Mouse (Mus musculus) hindbrain, embryonic 11.5 days (tissue): Measurements from ENCODE around the gene Rasal2. TPM values are rescaled to one million over a fixed set of nuclear protein-coding genes. Genes with fewer than 3 reads are reported as not detected.

Source experiments
- ATAC-seq: fragments of 200-750 bp; cut with Nextera tagmentation; 2 replicates; pipeline ENCODE4 v1.8.0; 2017; ENCODE audit warnings: mild to moderate bottlenecking, moderate TSS enrichment, moderate library complexity; ENCODE audit not compliant: low FRiP score
- DNase-seq: peaks from one replicate; pipeline ENCODE4 v3.0.0-alpha.2; 2015; ENCODE audit warnings: low spot score
- H3K27ac ChIP-seq: fragments of 300-500 bp; sonication (generic); 2 replicates; pipeline ENCODE4 v1.5.1; 2014; ENCODE audit warnings: mild to moderate bottlenecking, low read depth, low read length
- H3K27me3 ChIP-seq: fragments of 300-500 bp; sonication (generic); 2 replicates; pipeline ENCODE4 v1.6.1; 2014; ENCODE audit warnings: mild to moderate bottlenecking, low read length, moderate library complexity, mixed read lengths; ENCODE audit not compliant: control insufficient read depth, insufficient read depth
- H3K36me3 ChIP-seq: fragments of 300-500 bp; sonication (generic); 2 replicates; pipeline ENCODE4 v1.6.1; 2014; ENCODE audit warnings: mild to moderate bottlenecking, low read length, moderate library complexity, mixed read lengths; ENCODE audit not compliant: control insufficient read depth, insufficient read depth
- H3K4me1 ChIP-seq: fragments of 300-500 bp; sonication (generic); replicated peaks from 2 replicates; pipeline ENCODE4 v1.6.1; 2014; ENCODE audit warnings: low read length, mixed read lengths; ENCODE audit not compliant: control insufficient read depth, insufficient read depth
- H3K4me2 ChIP-seq: fragments of 300-500 bp; sonication (generic); replicated peaks from 2 replicates; pipeline ENCODE4 v1.6.1; 2014; ENCODE audit warnings: mild to moderate bottlenecking, low read depth, low read length
- H3K4me3 ChIP-seq: fragments of 300-500 bp; sonication (generic); 2 replicates; pipeline ENCODE4 v1.5.1; 2014; ENCODE audit warnings: low read depth, low read length
- H3K9ac ChIP-seq: fragments of 300-500 bp; sonication (generic); 2 replicates; pipeline ENCODE4 v1.6.1; 2014; ENCODE audit warnings: low read depth, low read length
- H3K9me3 ChIP-seq: fragments of 300-500 bp; sonication (generic); 2 replicates; pipeline ENCODE4 v1.6.1; 2016; ENCODE audit warnings: low read length; ENCODE audit not compliant: control insufficient read depth
- WGBS: fragments of 180-500 bp; shearing (Covaris S2); extraction: QIAGEN DNeasy Blood & Tissue Kit; methylation state at CpG from one replicate; pipeline ENCODE4 v1.1.7; 2014; 5-methylcytosine and 5-hydroxymethylcytosine counted together
- polyA plus RNA-seq: library from polyadenylated mRNA; unstranded; fragments of >200 nt; fragmentation: Nextera tagmentation; extraction: Ambion mirVana; gene quantifications from 2 replicates; pipeline ENCODE4 v1.2.1, GENCODE M21; 2014

Gene Rasal2
- 22.3 and 28.5 TPM in 2 replicates for polyA plus RNA-seq

DNA sequence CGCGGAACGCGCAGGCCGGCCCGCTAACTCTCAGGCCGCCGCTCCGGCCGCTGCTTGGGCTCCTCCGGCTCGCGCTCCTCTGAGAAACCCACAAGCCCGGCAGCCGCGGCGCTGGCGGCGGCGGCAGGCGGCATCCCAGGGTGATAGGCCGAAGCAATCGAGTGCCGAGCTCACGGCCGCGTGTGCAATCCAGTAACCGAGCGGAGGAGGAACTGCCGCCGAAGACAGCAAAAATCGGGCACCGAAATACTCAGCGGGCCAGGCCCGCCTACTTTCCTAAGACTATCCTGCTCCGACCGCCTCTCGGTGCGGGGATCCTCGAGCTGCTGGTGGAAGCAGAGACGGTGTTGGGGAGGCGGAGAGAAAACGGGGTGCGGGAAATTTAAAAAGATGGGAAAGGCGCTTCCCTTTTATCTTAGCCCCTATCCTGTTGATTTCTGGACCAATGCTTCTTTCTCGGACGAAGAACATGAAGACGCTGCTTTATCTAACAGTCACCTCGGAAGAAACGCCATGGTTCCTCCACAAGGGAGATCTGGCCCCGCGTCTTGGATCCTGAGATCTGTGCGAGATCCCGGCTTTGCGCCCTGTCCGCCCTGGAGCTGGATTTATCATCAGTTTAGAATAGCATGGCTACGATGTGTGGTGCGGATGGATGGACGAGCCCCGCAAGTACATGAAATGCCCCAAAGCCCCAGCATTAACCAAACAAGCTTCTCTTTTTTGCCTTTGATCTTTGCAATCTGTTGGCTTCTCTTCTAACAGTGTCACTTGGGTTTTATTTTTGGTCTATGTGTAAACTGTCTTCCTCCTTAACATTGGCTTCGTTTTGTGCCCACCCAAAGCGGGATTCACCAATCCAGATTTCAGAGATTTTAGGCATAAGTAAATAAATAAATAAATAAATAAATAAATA lies at the start of gene Rasal2:
Gene Rasal2, minus strand, starts transcription at position 142 of the 916 bp plus-strand sequence.
- peak within 1 kb of the TSS; percentile 87 for H3K9ac ChIP-seq
- H3K4me3 ChIP-seq, result peak within 1 kb of the TSS; percentile 96
- peak within 1 kb of the TSS; percentile 98 for H3K27ac ChIP-seq
- WGBS, result under 1% methylated on average over 62 of the region's 62 CpGs
- ATAC-seq, result peak; percentile 97
- DNase-seq, result peak; percentile 99
- no peaks in the 10 kb centered on the region for H3K4me1 ChIP-seq
- H3K27me3 ChIP-seq, result no peaks in the 10 kb centered on the region
- no peaks in the 10 kb centered on the region for H3K36me3 ChIP-seq
- peak within 1 kb of the TSS; percentile 67 for H3K4me2 ChIP-seq
- no peaks in the 10 kb centered on the region for H3K9me3 ChIP-seq

DNA sequence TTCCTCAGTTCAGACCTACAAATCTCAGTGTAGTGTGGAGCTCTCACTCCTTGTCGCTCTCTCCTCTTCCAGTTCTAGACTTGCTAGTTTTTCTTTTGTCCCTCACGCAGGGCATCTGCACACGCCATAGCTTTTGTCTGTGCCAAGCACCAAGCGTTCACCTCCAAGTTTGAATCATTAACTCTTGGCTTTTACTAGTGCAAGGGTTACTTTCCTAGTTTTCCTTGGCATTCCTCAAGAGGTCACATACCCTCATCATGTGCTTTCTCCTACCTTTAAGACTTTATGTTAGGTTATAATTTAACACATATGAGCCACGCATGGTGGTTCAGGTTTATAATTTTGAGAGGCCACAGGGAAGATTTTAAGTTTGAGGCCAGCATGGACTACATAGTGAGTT lies 48.9 kb upstream of the Rasal2 start:
- ATAC-seq, result no peak
- no peak overlapping the region for H3K4me3 ChIP-seq
- 96% methylated on average over 5 of the region's 5 CpGs for WGBS
- no peaks in the 10 kb centered on the region for H3K27me3 ChIP-seq
- peaks cover 4% of the 10 kb centered on the region for H3K4me1 ChIP-seq
- no peak overlapping the region for H3K27ac ChIP-seq
- H3K36me3 ChIP-seq, result no peaks in the 10 kb centered on the region
- DNase-seq, result no peak
- H3K9ac ChIP-seq, result no peak overlapping the region
- H3K9me3 ChIP-seq, result no peaks in the 10 kb centered on the region
- H3K4me2 ChIP-seq, result no peak overlapping the region

- no peaks in the 10 kb centered on the region for H3K27me3 ChIP-seq
- ATAC-seq, result no peak
- H3K4me2 ChIP-seq, result no peak overlapping the region
- no peak for DNase-seq
- H3K27ac ChIP-seq, result no peak overlapping the region
- no peaks in the 10 kb centered on the region for H3K9me3 ChIP-seq
- H3K4me3 ChIP-seq, result no peak overlapping the region
- no peaks in the 10 kb centered on the region for H3K36me3 ChIP-seq
- WGBS, result 95% methylated on average over 5 of the region's 5 CpGs
- H3K9ac ChIP-seq, result no peak overlapping the region
- peaks cover 4% of the 10 kb centered on the region for H3K4me1 ChIP-seq
These were observed 47.5 kb upstream of the Rasal2 start for GRCm38 (mm10) chr1:157459904-157460303.

DNA sequence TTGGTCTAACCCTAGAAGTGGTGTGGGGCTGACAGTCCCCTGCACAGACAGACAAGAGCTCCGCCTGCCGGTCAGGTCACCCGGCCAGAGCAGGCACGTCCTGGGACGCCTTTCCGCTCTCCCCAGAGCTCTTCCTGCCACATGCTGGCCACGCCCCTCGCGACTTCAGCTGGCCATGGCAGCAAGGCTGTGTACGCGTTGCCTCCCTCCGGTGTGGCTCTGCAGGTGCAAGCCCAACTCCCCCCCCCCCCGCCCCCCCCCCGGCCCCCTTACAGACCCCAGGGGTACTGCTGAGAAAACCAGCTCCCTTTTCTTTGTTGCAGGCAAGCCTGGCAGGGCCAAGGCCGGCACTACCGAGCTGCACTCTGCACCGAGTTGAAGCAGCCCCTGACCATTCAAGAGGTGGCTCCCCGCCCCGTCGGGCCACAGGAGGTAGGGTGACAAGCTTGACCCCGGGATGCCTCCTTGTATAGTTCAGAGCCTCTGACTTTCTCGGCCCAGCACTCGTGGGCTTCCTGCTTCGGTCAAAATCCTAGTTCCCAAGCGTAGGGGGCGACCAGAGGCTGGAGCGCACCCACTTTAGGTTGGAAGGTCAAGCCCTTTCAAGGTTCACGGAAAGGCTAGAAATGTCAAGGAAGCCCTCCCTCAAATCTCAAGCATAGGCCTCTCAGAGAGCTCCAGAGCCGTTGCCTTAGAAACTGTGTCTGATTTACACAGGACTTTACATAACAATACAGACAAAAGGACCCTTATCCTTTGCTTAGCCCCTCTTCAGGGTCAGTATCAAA lies 46.2 kb upstream of the Rasal2 start, which contains the start of gene Cryzl2:
Gene Cryzl2, plus strand, starts transcription at position 157 of the 788 bp plus-strand sequence.
- WGBS, result 2% methylated on average over 26 of the region's 29 CpGs
- peaks cover 4% of the 10 kb centered on the region for H3K4me1 ChIP-seq
- peak within 1 kb of the TSS; percentile 55 for H3K4me2 ChIP-seq
- no peaks in the 10 kb centered on the region for H3K36me3 ChIP-seq
- H3K9me3 ChIP-seq, result no peaks in the 10 kb centered on the region
- no peaks in the 10 kb centered on the region for H3K27me3 ChIP-seq
- peak within 1 kb of the TSS; percentile 47 for H3K9ac ChIP-seq
- ATAC-seq (peak; percentile 89), DNase-seq (peak; percentile 86)
- H3K27ac ChIP-seq, result peak within 1 kb of the TSS; percentile 42
- peak within 1 kb of the TSS; percentile 31 for H3K4me3 ChIP-seq

- DNase-seq (no peak), ATAC-seq (no peak)
- no peak overlapping the region for H3K27ac ChIP-seq
- no peak overlapping the region for H3K9ac ChIP-seq
- no peaks in the 10 kb centered on the region for H3K27me3 ChIP-seq
- H3K9me3 ChIP-seq, result no peaks in the 10 kb centered on the region
- peaks cover 4% of the 10 kb centered on the region for H3K4me1 ChIP-seq
- no peaks in the 10 kb centered on the region for H3K36me3 ChIP-seq
- H3K4me2 ChIP-seq, result no peak overlapping the region
- 72% methylated on average over 3 of the region's 3 CpGs for WGBS
- no peak overlapping the region for H3K4me3 ChIP-seq
These were observed 45.4 kb upstream of the Rasal2 start for GRCm38 (mm10) chr1:157457789-157458188.

DNA sequence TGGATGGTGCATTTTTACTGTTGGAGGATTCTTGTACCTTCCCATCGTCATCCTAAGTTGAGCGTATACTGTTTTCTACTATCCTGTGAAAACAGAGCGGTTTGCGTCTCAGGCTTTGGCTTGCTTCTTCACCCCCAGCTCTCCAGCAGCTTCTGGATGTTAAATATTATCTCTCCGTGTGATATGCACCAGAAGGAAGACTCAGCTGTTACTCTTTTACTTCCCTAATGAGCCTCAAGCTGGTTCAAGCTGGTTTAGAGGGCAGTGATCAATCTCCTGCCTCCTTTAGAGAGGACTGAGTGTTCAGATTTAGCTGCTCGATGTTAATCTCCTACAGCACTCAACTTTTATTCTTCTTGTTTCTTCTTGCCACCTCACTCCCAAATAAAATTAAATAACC lies 42.5 kb upstream of the Rasal2 start:
- H3K36me3 ChIP-seq, result no peaks in the 10 kb centered on the region
- H3K4me2 ChIP-seq, result no peak overlapping the region
- H3K4me1 ChIP-seq, result peaks cover 7% of the 10 kb centered on the region
- H3K27ac ChIP-seq, result no peak overlapping the region
- DNase-seq, result no peak
- WGBS, result 74% methylated on average over 6 of the region's 6 CpGs
- H3K9me3 ChIP-seq, result no peaks in the 10 kb centered on the region
- H3K27me3 ChIP-seq, result no peaks in the 10 kb centered on the region
- H3K4me3 ChIP-seq, result no peak overlapping the region
- no peak for ATAC-seq
- H3K9ac ChIP-seq, result no peak overlapping the region

- Histone ChIP-seq H3K4me3 (no peak overlapping the region), H3K27ac (0 out of 2 replicates have a peak overlapping the region, but pooled peaks have one; percentile 19), H3K4me1 (peaks cover 5% of the 10 kb centered on the region; the same call in 1 of the 2 replicates), H3K27me3 (no peaks in the 10 kb centered on the region), H3K9ac (no peak overlapping the region), H3K4me2 (no peak overlapping the region), H3K36me3 (no peaks in the 10 kb centered on the region), H3K9me3 (no peaks in the 10 kb centered on the region)
- DNase-seq (no peak), ATAC-seq (peak; percentile 71)
- WGBS, result 43% methylated on average over 5 of the region's 5 CpGs
These were observed 40.6 kb upstream of the Rasal2 start for GRCm38 (mm10) chr1:157452759-157453549.

- Histone ChIP-seq H3K27ac (no peak overlapping the region), H3K9me3 (no peaks in the 10 kb centered on the region), H3K9ac (no peak overlapping the region), H3K4me2 (no peak overlapping the region), H3K4me3 (no peak overlapping the region), H3K36me3 (no peaks in the 10 kb centered on the region), H3K4me1 (peaks cover 7% of the 10 kb centered on the region; the same call in 1 of the 2 replicates), H3K27me3 (no peaks in the 10 kb centered on the region)
- 87% methylated on average over 3 of the region's 3 CpGs for WGBS
- DNase-seq (no peak), ATAC-seq (no peak)
These were observed 39.9 kb upstream of the Rasal2 start for GRCm38 (mm10) chr1:157452284-157452683.
